Comparison of ENCODE assay signal across 19 mouse cellular contexts in the genomic region with DNA sequence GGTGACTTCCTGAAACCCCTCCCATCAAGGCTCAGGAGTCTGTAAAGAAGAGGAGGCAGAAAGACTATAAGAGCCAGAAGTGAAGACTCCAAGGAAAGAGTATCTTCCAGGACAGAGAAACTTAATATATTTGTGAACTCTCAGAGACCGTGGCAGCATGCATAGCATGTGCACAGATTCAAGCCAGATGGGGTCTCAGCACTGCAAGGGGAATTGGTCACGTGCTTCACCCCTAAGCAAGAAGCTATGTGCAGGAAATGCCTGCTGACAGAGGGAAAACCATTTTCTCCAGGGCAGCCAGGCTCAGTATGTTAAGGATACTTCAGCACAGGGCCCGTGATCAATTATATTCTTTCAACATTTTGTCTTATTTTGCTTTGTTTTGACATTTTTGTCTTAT.
DNase-seq lines count a peak whose midpoint lies in the region; ATAC-seq and TF ChIP-seq lines count a peak whose summit lies in the region.
"Had no signal": no experiment of that assay in that cellular context is flagged by ENCODE, and none has a peak within 500 bp of the region (broad histone marks: within the 10 kb centered on the region; RNA-seq: fewer than 3 reads in every experiment).

No protein-coding gene starts in this region.

- no peak for TF ChIP-seq EP300 in heart, adult 2 months (IDR thresholded peaks at IDR 0.05; ENCODE audit: insufficient read depth, low read depth, low read length)

- intact Hi-C loops in heart, adult 2 months (cut with DNase I): no loop called here

- H3K27me3 ChIP-seq in midbrain, embryonic 10.5 days (ENCODE audit: low read depth, poor library complexity, severe bottlenecking): no peaks in the 10 kb centered on the region
- no peaks in the 10 kb centered on the region for H3K27me3 ChIP-seq in midbrain, embryonic 13.5 days
- H3K27me3 ChIP-seq in embryonic facial prominence, embryonic 10.5 days (replicated peaks; ENCODE audit: low read depth, poor library complexity, severe bottlenecking): no peaks in the 10 kb centered on the region
- H3K27me3 ChIP-seq in limb, embryonic 11.5 days (ENCODE audit: control insufficient read depth, insufficient read depth, low read length): no peaks in the 10 kb centered on the region
- H3K27me3 ChIP-seq in heart, adult 2 months (ENCODE audit: control insufficient read depth, insufficient read depth, low read length): no peaks in the 10 kb centered on the region
- H3K27me3 ChIP-seq: forebrain, embryonic 12.5 days; midbrain, embryonic 12.5 days had no signal

- WGBS in midbrain, embryonic 10.5 days: 66% methylated on average over 3 of the region's 3 CpGs
- WGBS in midbrain, embryonic 13.5 days: 80% methylated on average over 3 of the region's 3 CpGs
- WGBS in embryonic facial prominence, embryonic 10.5 days: 45% methylated on average over 3 of the region's 3 CpGs
- 22% methylated on average over 3 of the region's 3 CpGs for WGBS in limb, embryonic 11.5 days
- 61% methylated on average over 3 of the region's 3 CpGs for WGBS in heart, adult 2 months

- no peak for TF ChIP-seq POLR2A in heart, adult 2 months (IDR thresholded peaks at IDR 0.05; ENCODE audit: insufficient read depth, low read depth, low read length)

- no peak overlapping the region for H3K9ac ChIP-seq in midbrain, embryonic 13.5 days (replicated peaks)
- H3K9ac ChIP-seq in limb, embryonic 11.5 days (ENCODE audit: low read length): no peak overlapping the region
- no peak overlapping the region for H3K9ac ChIP-seq in heart, adult 2 months (ENCODE audit: low read depth, low read length)
- H3K9ac ChIP-seq: forebrain, embryonic 12.5 days; midbrain, embryonic 12.5 days had no signal

- no peaks in the 10 kb centered on the region for H3K9me3 ChIP-seq in midbrain, embryonic 10.5 days (replicated peaks)
- no peaks in the 10 kb centered on the region for H3K9me3 ChIP-seq in midbrain, embryonic 13.5 days
- H3K9me3 ChIP-seq in embryonic facial prominence, embryonic 10.5 days: no peaks in the 10 kb centered on the region
- H3K9me3 ChIP-seq in limb, embryonic 11.5 days (ENCODE audit: control insufficient read depth, low read length): no peaks in the 10 kb centered on the region
- H3K9me3 ChIP-seq: forebrain, embryonic 12.5 days; midbrain, embryonic 12.5 days had no signal

- no peaks in the 10 kb centered on the region for H3K36me3 ChIP-seq in midbrain, embryonic 10.5 days
- H3K36me3 ChIP-seq in midbrain, embryonic 13.5 days: no peaks in the 10 kb centered on the region
- no peaks in the 10 kb centered on the region for H3K36me3 ChIP-seq in embryonic facial prominence, embryonic 10.5 days (replicated peaks)
- H3K36me3 ChIP-seq in limb, embryonic 11.5 days (ENCODE audit: control insufficient read depth, insufficient read depth, low read length): no peaks in the 10 kb centered on the region
- H3K36me3 ChIP-seq in heart, adult 2 months (ENCODE audit: control insufficient read depth, insufficient read depth, low read length): no peaks in the 10 kb centered on the region
- H3K36me3 ChIP-seq: forebrain, embryonic 12.5 days; midbrain, embryonic 12.5 days had no signal

- no peak for ATAC-seq in midbrain, embryonic 13.5 days
- peak; percentile 73; the same call in 1 of the 2 replicates for ATAC-seq in limb, embryonic 11.5 days (ENCODE audit: insufficient number of reproducible peaks, low FRiP score, low TSS enrichment, low read depth)

- no peak overlapping the region for H3K4me2 ChIP-seq in midbrain, embryonic 13.5 days (replicated peaks)
- H3K4me2 ChIP-seq in limb, embryonic 11.5 days (ENCODE audit: low read depth, severe bottlenecking): no peak overlapping the region
- H3K4me2 ChIP-seq: forebrain, embryonic 12.5 days; heart, embryonic 11.5 days; midbrain, embryonic 12.5 days had no signal

- H3K4me3 ChIP-seq in midbrain, embryonic 10.5 days: no peak overlapping the region
- no peak overlapping the region for H3K4me3 ChIP-seq in midbrain, embryonic 13.5 days (replicated peaks)
- no peak overlapping the region for H3K4me3 ChIP-seq in embryonic facial prominence, embryonic 10.5 days
- no peak overlapping the region for H3K4me3 ChIP-seq in limb, embryonic 11.5 days (ENCODE audit: low read depth, low read length)
- H3K4me3 ChIP-seq in heart, adult 2 months: no peak overlapping the region
- H3K4me3 ChIP-seq: forebrain, embryonic 12.5 days; midbrain, embryonic 12.5 days had no signal

- no peaks in the 10 kb centered on the region for H3K79me2 ChIP-seq in heart, adult 2 months (replicated peaks; ENCODE audit: control insufficient read depth, insufficient read depth, low read length)

- no peak overlapping the region for H3K27ac ChIP-seq in midbrain, embryonic 10.5 days (replicated peaks)
- H3K27ac ChIP-seq in midbrain, embryonic 13.5 days: no peak overlapping the region
- H3K27ac ChIP-seq in embryonic facial prominence, embryonic 10.5 days (replicated peaks): no peak overlapping the region
- no peak overlapping the region for H3K27ac ChIP-seq in limb, embryonic 11.5 days (replicated peaks; ENCODE audit: low read depth, low read length)
- H3K27ac ChIP-seq in heart, adult 2 months: no peak overlapping the region
- H3K27ac ChIP-seq: forebrain, embryonic 12.5 days; midbrain, embryonic 12.5 days had no signal

- no peaks in the 10 kb centered on the region for H3K4me1 ChIP-seq in midbrain, embryonic 10.5 days
- no peaks in the 10 kb centered on the region for H3K4me1 ChIP-seq in midbrain, embryonic 13.5 days (replicated peaks)
- H3K4me1 ChIP-seq in embryonic facial prominence, embryonic 10.5 days: peaks cover 15% of the 10 kb centered on the region
- peaks cover 3% of the 10 kb centered on the region; the same call in 1 of the 2 replicates for H3K4me1 ChIP-seq in limb, embryonic 11.5 days (ENCODE audit: control insufficient read depth, insufficient read depth, low read length)
- no peaks in the 10 kb centered on the region for H3K4me1 ChIP-seq in heart, adult 2 months (ENCODE audit: control insufficient read depth, insufficient read depth, low read length)
- H3K4me1 ChIP-seq: forebrain, embryonic 12.5 days; midbrain, embryonic 12.5 days had no signal

- TF ChIP-seq CTCF in heart, adult 2 months (IDR thresholded peaks at IDR 0.05): no peak

- DNase-seq in midbrain, embryonic 10.5 days (ENCODE audit: low spot score): peak; percentile 19
- DNase-seq in embryonic facial prominence, embryonic 10.5 days (ENCODE audit: low spot score): peak; percentile 73
- DNase-seq in limb, embryonic 11.5 days (ENCODE audit: low spot score): peak; percentile 66
- no peak for DNase-seq in lung, postnatal 25 days (ENCODE audit: low spot score)
- DNase-seq in frontal cortex, postnatal 25 days (ENCODE audit: low spot score in 2 of 2): no peak
- DNase-seq in heart, adult 2 months: no peak
- DNase-seq: adrenal gland, postnatal 36 days; B cell, adult 2 months; cerebellum, adult 11 months; cerebellum, adult 9-11 months; gastrocnemius, postnatal 10 days; kidney, adult 11 months; kidney, postnatal 4 days; right cerebral cortex, postnatal 4 days; thymus, postnatal 36 days had no signal

Comparison
In these comparisons a context has a peak if more than half of its experiments do, and no peak if none do; other contexts are left out.
1. DNase-seq: peak in midbrain, embryonic 10.5 days (single experiment), embryonic facial prominence, embryonic 10.5 days (single experiment) and limb, embryonic 11.5 days (single experiment); none in lung, postnatal 25 days (single experiment), frontal cortex, postnatal 25 days (0 of 2) and heart, adult 2 months (0 of 2).